Mouse (Mus musculus): ENCODE data around the gene Smc4.
"Not testable (repeated sequence)": the region's sequence is repeated elsewhere in the genome, so short reads cannot be mapped to it uniquely, and the experiment has no call there.

Smc4 gene

DNA sequence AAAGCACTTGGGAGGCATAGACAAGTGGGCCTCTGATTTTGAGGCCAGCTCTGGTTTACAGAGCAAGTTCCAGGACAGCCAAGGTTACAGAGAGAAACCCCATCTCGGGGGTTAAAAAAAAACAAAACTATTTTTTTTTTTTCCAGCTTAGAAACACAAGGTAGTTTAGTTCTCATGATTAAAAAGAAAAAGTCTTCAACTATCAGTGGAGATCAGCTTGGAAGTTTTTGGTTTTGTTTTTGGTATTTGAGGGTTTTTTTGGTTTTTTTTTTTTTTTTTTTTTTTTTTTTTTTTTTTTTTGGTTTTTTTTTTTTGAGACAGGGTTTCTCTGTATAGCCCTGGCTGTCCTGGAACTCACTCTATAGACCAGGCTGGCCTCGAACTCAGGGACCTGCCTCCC lies 14.1 kb downstream of the Smc4 start:
- not testable (repeated sequence) for DNase-seq (ENCODE audit: low read depth)

DNA sequence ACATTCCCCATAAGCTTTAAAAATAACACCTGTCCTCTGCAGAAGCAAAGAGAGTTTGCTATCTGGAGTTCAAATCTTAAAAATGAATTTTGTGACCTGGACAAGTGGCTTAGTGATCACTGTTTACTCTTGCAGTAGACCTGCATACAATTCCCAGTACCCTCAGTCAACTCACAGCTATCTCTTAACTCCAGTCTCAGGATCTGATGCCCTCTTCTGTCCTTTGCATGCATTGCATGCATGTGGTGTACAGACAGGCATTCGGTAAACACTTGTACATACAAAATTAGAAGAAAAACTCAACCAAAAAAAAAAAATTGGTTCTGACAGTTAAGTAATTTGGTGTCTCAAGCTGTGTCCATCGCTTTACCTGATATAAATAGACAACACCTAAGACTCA lies 15.7 kb downstream of the Smc4 start:
- no peak for DNase-seq (ENCODE audit: low read depth)

DNA sequence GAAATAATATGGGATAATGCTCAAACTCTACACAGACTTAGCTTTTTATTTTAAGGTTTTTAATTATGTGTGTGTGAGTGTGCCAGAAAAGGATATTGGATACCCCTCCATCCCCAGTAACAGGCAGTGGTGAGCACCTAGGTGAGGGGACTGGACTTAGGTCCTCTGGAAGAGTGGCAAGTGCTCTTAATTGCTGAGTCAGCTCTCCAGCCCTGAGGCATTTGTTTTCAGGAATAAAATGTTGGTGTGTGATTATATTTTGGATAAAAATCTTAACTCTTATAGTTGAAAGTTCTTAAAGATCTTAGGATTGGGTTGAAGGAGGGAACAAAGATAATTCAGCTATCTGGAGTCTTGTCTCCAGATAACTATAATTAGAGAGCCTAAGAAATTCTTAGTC lies 16.2 kb downstream of the Smc4 start:
- DNase-seq (ENCODE audit: low read depth) = no peak

DNA sequence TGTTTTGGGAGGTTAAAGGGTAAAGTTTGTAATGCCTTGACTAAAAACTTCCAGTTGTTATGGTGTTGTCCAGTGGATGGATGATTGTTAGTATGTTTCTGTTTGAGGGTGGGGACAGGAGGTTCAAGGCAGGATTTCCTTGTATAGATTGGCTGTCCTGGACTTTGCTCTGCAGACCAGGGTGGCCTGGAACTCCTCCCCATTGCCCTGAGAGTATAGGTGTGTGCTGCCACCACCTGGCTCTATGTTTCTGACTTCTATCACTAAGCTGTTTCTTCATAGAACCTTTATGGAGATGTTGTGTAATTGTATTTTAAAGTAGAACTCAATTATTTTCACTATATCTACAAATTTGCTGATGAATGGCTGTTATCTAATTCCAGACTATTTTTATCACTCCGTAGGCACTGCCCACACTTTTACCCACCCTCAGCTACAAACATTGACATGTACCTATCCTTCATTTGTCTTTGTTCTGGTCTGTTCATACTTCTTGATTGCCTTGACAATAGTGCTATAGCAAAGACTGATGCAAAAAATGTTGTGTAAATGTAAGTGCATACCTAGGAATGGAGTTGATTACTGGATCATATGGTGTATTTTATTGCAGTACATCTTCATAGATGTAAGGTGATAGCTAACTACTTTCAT lies 21.7 kb downstream of the Smc4 start:
- DNase-seq (ENCODE audit: low read depth) = no peak

DNA sequence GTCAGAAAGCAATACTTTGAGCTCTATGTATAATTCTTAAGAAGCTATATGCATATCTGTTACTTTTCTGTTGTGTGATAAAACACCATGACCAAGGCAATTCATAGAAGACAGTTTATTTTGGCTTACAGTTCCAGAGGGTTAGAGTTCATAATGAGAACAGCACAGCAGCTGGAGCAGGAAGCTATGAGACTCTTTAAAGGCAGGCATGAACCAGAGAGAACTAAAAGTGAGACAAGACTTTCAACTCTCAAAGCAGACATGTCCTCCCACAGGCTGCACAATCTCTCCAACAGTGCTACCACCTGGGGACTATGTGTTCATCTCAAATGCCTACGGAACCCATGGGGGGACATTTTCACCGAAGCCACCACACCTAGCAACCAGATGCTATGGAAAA lies 35.6 kb downstream of the Smc4 start:
- no peak for DNase-seq (ENCODE audit: low read depth)

DNA sequence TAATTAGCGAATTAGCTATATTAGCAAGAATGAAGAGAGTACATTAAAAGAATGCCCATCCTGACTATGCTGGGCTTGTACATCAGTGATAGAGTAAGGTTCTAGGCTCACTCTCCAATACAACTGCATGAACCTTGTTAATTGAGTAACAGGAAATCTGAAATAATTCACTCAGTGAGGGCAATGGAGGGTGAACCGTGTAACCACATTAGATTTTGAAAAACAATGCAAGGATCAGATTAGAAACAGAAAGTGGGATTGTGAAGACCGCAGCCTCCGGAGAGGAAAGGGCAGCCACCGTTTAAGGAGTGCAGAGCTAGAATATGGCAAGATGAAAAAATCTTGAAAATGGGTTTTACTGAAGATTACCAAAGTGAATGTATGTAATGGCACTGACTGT lies 36.8 kb downstream of the Smc4 start:
- no peak for DNase-seq (ENCODE audit: low read depth)

DNA sequence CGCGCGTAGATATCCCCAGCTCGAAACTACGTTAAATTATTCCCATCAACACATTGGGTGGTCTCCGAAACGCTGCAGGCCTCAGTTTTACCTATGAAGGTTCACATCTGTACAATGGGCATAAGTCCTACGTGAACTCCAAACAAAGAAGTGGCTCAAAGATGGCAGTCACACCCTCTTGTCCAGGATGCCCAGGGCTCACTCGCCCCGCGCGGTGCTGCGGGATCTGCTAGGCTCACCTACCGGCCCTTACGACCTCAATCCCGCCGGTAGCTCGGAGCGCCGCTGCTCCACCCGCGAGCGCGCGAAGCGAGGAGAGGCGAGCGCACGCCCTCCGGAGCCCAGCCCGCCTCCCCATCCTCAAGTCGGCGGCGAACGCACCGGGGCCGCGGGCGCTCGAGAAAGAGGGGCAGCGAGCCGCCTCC lies 39.6 kb downstream of the Smc4 start:
- no peak for DNase-seq (ENCODE audit: low read depth)

DNA sequence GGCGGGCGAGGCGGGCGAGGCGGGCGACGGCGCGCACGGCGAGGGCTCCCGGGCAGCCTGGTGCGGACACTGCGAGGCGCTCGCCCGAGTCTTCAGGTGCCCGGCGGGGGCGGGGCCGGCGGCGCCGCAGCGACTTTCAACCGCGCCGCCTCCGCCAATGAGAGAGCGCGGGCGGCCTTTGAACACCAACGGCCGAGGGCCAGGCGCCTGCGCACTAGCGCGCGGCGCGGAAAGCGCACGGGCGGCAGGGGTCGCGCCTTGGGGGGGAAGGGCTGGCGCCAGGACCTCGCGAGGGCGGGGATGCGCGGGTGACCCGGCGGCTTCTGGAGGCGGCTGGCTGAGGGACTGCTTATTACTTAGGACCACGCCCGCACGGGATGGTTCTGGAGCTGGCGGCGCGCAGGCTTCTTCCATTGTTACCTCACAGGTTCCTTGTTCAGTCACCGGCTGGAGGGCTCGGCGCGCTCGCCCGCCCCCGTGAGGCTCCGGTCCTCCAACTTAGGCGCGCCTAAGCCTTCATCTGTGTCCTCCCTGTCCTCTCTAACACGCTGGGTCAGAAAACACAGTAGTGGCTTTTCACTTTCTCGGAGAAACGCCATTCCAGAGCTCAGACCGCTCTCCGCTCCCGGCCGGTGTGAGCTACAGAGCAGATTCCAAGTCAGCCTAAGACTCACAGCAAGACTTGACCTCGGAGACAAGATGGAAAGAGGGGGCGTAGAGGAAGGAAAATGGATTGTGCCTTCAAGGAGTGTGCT lies 40.3 kb downstream of the Smc4 start, which contains the start of gene Trim59:
Gene Trim59 (minus strand): TSS at position 111 of the 755 bp plus-strand sequence.
- peak; percentile 74 for DNase-seq (ENCODE audit: low read depth)

DNA sequence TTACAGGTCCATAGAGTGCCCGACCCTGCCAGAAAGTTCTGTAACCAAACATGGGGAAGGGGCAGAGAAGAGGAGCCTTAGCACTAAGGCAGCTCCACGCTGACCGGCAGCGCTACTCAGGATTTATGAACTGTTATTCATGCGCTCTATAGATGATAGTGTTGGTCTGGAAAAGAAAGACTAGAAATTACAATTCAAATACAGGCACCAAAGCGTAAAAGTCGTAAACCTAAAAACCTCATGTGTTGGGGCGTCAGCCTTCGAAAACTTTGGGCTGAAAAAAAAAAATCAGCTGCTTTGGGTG lies 40.8 kb downstream of the Smc4 start:
- DNase-seq (ENCODE audit: low read depth) = no peak

DNA sequence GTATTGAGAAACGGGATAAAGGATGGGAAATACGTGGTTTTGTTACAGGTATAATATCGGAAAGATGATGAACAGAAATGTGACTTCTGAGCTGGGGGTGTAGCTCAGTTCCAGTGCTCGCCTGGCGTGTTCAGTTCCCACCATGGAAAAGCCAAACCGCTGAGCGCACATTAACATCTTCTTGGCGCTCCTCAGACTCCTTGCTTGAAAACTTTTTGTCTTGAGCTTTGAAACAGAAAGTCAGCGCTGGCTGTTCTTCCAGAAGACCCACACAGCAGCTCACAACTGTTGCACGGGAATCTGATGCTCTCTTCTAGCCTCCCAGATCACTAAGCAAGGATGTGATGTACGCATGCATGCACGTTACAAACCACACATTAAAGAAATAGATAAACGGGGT lies 41.2 kb downstream of the Smc4 start:
- DNase-seq (ENCODE audit: low read depth) = no peak

DNA sequence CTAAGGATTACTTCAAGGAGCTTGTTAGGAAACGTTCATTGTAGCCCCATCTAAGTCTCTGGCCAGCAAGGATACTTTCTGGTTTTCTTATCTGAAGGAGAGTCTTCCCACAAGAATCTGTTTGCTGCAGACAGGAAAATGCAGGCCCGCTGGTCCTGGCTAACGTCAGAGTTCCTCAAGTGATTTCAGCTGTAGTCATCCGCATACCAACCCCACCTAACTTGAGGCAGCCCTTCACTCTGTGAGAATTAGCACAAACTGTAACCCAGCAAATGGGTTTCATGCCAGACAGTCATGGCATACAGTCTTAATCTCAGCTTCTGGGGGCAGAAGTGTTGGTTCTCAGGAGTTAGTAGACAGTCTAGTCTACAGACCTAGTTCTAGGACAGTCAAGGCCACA lies 42.0 kb downstream of the Smc4 start:
- peak; percentile 69 for DNase-seq (ENCODE audit: low read depth)

DNA sequence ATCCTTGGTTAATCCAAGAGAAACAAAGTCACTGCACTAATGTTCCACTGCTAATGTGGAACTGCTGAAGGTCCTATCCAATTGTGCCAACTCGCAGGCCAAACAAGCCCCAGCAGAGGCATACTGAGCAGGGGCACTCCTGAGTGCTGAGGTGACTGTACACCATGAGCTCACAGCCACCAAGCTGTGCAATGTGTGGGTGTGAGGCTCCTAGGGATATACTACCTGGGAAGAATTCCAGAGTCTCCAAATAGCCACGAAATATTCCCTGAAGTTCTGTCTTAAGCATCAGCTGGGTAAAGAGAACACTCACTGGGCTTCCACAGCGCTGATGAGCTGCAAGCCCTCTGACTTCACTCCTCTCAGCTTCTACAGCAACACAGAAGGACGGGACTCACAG lies 43.1 kb downstream of the Smc4 start:
- DNase-seq (ENCODE audit: low read depth) = no peak

DNA sequence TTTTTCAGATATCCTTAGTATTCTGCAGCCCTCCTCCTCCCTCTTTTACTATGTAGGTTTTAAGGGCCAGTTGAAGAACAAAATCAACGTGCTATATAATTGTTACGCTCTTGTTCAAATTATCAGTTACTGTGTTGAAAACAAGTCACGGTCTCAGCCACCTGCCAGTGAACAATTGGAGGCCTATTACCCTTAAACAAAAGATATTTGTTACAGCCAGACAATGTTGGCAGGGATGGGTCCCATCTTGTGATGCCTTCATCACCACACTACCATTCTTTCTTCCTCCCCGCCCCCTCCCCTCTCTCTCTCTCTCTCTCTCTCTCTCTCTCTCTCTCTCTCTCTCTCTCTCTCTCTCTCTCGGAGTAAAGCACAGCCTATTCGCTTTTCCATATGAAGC lies 44.5 kb downstream of the Smc4 start:
- DNase-seq (ENCODE audit: low read depth) = no peak

DNA sequence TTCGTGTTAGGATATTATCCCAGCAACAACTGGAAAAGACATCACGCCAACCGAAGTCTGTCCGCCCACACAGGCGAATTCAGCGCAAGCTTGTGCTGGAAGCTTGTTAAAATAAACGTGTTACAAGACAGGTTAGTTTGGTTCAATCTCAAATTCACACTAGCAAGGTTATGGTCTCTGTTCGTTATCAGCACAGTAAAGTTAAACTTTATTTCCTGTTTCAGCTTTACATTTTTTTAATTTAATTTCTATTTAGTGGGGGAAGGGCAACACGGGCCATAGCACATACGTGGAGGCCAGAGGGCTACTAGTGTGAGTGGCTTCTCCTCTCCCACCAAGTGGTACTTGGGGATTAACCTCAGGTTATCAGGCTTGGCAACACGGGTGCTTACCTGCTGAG lies 47.4 kb downstream of the Smc4 start:
- DNase-seq (ENCODE audit: low read depth) = no peak

DNA sequence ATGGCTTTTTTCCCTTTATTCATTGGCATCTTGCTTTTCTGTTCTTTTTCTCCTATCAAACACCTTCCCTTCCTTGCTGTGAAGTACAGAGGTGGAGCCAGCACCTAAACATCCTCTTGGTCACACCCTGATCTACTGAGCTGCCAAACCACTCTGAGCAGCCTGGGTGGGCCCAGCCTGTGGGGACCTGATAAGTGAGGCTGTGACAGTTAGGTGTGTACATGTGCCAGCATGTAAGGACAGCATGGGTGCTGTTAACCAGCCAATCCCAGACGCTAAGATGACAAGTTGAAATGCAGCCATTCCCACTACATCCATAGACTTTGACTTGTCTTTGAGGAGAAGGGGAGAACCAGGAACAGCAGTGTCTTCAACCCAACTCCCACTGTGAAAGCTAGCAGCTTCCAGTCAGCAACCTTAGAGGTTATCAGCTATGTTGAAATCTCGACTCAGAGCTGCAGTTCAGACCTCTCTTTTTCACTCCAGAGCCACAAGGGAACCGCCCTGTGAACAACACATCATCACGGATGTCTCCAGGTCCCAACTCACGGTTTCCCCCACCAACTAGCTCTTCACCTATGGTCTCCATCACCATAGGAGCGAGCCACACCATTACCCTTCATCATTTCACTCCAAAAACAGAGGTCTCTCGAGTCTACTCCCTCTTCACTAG lies 50.4 kb downstream of the Smc4 start:
- no peak for DNase-seq (ENCODE audit: low read depth)

DNA sequence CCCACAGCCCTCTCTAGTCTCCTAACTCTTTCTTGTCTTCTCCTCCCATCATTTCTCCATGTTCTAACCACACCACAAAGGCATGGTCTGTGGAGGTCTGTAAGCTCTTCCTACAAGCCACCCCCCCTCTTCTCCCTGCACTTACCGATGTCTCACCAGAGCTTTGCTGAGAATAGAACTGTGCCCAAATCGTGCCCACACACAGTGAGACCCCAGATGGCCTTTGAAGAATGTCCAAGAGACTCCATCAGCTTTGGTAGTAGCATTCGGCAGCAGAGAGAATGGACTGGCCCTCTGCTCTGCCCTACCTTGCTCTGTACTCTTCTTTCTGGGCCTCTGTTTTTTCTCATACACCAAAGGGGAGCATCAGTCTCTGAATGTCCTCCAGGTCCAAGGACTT lies 51.3 kb downstream of the Smc4 start:
- DNase-seq (ENCODE audit: low read depth) = no peak

DNA sequence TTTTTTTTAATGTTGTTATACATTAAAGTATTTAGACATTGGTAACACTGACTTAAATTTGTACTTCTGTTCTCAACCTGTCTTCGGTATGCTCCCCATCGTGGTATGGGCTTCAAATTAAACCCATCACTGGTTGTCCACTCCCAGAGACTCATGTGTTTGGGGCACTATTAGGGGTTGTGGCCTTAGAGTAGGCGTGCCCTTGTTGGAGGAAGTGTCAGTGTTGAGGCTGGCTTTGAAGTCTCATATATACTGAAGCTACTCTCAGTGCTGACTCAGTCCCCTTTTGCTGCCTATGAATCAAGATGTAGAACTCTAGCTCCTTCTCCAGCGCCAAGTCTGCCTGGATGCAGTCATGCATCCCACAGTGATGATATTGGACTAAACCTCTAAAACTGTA lies 56.1 kb downstream of the Smc4 start:
- no peak for DNase-seq (ENCODE audit: low read depth)

DNA sequence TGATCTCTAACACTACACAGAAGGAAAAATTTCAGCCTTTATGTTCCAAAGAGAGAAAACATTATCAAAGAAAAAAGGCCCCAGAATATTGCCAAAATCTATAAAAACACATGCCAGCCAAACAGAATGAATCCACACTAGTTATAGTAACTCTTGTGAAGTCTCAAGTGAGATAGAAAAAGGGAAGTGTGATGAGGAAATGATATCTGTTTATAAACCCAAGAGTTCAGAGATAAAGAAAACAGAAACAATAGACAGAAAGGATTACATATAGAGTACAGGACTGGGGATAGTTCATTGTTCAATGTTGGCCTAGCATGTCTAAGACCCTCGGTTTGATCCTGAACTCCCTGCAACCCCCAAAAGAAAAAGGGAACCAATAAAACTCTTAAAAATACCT lies 58.2 kb downstream of the Smc4 start:
- DNase-seq (ENCODE audit: low read depth) = no peak

DNA sequence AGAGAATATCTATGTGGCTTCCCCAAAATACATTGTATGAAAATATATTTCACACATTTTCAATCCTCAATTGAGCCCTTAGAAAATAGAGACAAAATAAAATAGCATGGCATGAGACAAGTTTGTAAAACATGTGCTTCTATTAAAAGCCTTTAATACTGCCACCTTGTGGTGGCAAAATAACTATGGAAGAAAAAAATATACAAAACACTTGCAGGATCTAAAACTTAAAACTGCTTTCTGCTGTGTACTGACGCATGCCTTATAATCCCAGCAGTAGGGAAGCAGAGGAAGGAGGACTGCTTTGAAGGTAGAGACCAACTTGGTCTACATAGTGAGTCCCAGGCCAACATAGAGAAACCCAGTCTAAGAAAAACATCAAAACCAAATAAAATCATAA lies 59.5 kb downstream of the Smc4 start:
- peak; percentile 9 for DNase-seq (ENCODE audit: low read depth)

Data from fibroblast of lung, adult 2 months (primary cell).